Mouse (Mus musculus) CD4-positive, CD25-positive, alpha-beta regulatory T cell (primary cell): ENCODE results near the gene Washc1. TPM values are rescaled to one million over a fixed set of nuclear protein-coding genes. Genes with fewer than 3 reads are reported as not detected.

ENCODE experiments used
- polyA plus RNA-seq: library from polyadenylated mRNA; unstranded; fragments of 100-300 nt; shearing (Covaris generic); gene quantifications from one replicate; pipeline ENCODE4 v1.2.1, GENCODE M21; 2017

Gene Washc1
- 18.1 TPM for polyA plus RNA-seq

DNA sequence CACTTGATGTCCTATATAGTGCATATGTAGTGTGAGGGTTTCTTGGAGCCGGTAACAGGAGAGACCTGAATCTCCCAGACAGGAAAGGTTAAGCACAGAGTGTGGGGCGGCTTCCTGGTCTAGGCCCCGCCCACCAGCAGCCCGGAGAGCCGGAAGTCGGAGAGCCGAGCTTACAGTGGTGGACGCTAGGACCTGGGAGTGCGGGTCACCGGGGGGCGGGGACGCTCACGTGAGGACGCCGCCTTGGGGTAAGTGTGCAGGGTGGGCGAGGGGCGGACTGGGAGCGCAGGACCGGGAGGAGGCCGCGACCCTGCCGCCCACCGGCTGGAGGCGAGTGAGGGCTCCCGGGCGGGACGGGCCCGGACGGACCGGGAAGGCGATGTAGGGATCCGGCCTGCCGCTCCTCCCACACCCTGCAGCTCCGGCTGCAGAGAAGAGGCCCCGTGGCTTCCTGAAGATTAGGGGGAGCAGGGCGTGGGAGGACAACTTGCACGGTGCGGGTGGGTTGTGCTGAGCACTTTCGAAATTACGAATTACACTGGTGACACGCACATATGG, at the start of gene Washc1:
TSS of gene Washc1 (plus strand) at position 144 of the 558 bp plus-strand sequence.

GRCm38 (mm10) chr17:66076934-66077333, 34.4 kb upstream of the Washc1 start, which contains the start of gene Ankrd12:
TSS of gene Ankrd12 (minus strand) at chr17:66077089.

DNA sequence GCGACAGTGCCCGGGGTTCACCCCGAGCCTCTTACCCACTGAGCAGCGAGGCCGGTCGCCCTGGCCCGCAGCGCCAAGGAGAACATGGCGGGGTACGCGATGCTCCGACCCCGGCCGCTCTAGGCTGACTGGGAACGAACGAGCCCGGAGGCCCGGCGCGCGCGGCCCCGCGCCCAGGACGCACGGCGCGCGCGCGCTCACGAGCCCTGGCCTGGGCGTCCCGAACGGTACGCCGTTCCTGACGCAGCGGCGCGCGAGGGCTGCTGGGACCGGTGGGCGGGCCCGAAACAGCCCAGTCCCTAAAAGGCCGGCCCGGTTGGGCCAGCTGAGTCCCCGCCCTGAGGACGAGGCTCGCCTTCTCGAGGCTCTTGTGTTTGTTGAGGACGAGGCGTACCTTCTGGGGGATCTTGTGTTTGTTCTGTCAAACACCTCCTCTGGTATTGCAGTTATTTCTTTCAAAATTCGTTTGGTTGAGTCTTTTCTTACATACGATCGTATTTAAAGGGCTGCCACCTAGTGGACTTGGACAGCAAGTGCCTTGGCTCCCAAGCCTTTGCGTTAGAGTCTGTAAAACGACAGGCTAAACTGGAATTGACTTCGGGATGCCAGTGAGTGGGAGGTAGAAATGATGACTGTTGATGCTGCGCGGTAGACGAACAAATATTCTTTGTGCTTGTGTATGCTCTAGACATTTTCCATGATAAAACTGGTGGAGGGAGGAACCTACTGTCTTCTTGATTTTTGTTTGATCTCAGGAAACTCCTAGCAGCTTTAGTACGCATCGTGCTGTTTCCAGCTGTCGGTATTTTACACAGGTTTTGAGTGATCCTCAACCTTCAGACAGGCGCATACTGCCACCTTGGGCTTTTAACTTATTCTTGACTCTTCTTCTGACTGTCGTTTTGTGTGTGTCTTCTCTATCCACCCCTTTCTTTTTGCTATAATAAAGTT, 9.7 kb upstream of the Washc1 start, which contains the start of gene Ndufv2:
TSS of gene Ndufv2 (minus strand) at position 180 of the 951 bp plus-strand sequence.

DNA sequence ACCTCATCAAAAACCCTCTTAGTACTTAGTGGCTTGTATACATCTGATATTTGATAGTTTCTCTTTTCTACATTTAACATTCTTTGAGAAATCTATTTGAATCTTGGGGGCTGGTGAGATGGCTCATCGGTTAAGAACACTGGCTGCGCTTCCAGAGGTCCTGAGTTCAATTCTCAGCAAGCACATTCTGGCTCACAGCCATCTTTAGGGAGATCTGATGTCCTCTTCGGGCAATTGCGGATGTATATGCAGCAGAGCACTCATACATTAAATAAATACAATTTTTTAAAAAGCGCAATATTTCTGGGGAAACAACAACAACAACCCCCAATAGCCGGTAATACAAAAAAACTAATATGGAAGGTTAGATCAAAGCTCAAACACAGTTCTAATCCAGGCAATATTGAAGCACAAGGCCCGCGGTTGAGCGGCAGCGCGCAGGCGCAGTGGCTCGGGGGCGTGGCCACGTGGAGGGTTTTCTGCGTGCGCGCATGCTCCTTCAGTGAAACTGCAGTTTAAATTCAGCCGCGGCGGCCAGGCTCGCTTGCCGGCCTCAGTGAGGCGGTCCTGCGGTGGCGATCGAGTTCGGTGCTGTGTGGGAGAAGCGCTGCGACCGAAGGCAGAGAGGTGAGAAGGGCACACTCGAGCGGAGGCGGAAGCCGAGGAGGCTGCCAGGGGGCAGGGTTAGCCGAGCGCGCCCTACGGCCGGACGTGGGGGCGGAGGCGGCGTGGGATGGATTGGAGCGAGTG, 11.9 kb downstream of the Washc1 start, which contains the start of gene Ddx11:
TSS of gene Ddx11 (plus strand) at position 455 of the 750 bp plus-strand sequence.

Other genes starting within 250 kb of the Washc1 start
- gene Ralbp1, start 225.7 kb upstream of the Washc1 start, polyA plus RNA-seq: 144 TPM
- gene Twsg1, start 160.3 kb upstream of the Washc1 start, polyA plus RNA-seq: 73.8 TPM
- 178 TPM for gene Ankrd12, start 34.5 kb upstream of the Washc1 start, polyA plus RNA-seq
- gene Ndufv2, start 10.0 kb upstream of the Washc1 start, polyA plus RNA-seq: 230 TPM
- gene Ddx11, start 12.0 kb downstream of the Washc1 start, polyA plus RNA-seq: 31.9 TPM